Mouse (Mus musculus) lung, postnatal 0 days (tissue): Measurements from ENCODE around the gene Atrip. TPM values are rescaled to one million over a fixed set of nuclear protein-coding genes. Genes with fewer than 3 reads are reported as not detected.

Source experiments
- ATAC-seq: fragments of 200-750 bp; cut with Nextera tagmentation; 2 replicates; pipeline ENCODE4 v1.8.0; 2017; ENCODE audit warnings: moderate library complexity
- DNase-seq: peaks from one replicate; pipeline ENCODE4 v3.0.0-alpha.2; 2016; ENCODE audit warnings: low spot score
- H3K27ac ChIP-seq: fragments of 300-500 bp; sonication (generic); 2 replicates; pipeline ENCODE4 v1.5.1; 2014; ENCODE audit warnings: antibody characterized with exemption, mild to moderate bottlenecking, low read length, mixed read lengths
- H3K27me3 ChIP-seq: fragments of 300-500 bp; sonication (generic); replicated peaks from 2 replicates; pipeline ENCODE4 v1.6.1; 2014; ENCODE audit warnings: low read length, mixed read lengths; ENCODE audit not compliant: insufficient read depth
- H3K36me3 ChIP-seq: fragments of 300-500 bp; sonication (generic); 2 replicates; pipeline ENCODE4 v1.6.1; 2014; ENCODE audit warnings: low read length, mixed read lengths; ENCODE audit not compliant: insufficient read depth
- H3K4me1 ChIP-seq: fragments of 300-500 bp; sonication (generic); 2 replicates; pipeline ENCODE4 v1.6.1; 2014; ENCODE audit warnings: antibody characterized with exemption, low read depth, low read length, mixed read lengths; ENCODE audit not compliant: insufficient read depth
- H3K4me2 ChIP-seq: fragments of 300-500 bp; sonication (generic); replicated peaks from 2 replicates; pipeline ENCODE4 v1.6.1; 2014; ENCODE audit warnings: low read depth, mild to moderate bottlenecking, low read length, moderate library complexity, mixed read lengths
- H3K4me3 ChIP-seq: fragments of 300-500 bp; sonication (generic); 2 replicates; pipeline ENCODE4 v1.5.1; 2014; ENCODE audit warnings: low read depth, low read length
- H3K9ac ChIP-seq: fragments of 300-500 bp; sonication (generic); replicated peaks from 2 replicates; pipeline ENCODE4 v1.6.1; 2014; ENCODE audit warnings: low read depth, mild to moderate bottlenecking
- H3K9me3 ChIP-seq: fragments of 300-500 bp; sonication (generic); 2 replicates; pipeline ENCODE4 v1.6.1; 2016; ENCODE audit warnings: low read length, mixed read lengths
- CTCF ChIP-seq: IDR thresholded peaks from 2 replicates; pipeline ENCODE4 v1.5.1; 2016; ENCODE audit warnings: antibody characterized with exemption, mild to moderate bottlenecking
- EP300 ChIP-seq: IDR thresholded peaks from 2 replicates; pipeline ENCODE4 v1.6.1; 2016; ENCODE audit warnings: antibody characterized with exemption, mild to moderate bottlenecking, control low read depth
- WGBS: fragments of 180-500 bp; shearing (Covaris S2); extraction: QIAGEN DNeasy Blood & Tissue Kit; methylation state at CpG from one replicate; pipeline ENCODE4 v1.1.7; 2014; 5-methylcytosine and 5-hydroxymethylcytosine counted together
- polyA plus RNA-seq: library from polyadenylated mRNA; unstranded; fragments of >200 nt; fragmentation: Nextera tagmentation; extraction: Ambion mirVana; gene quantifications from 2 replicates; pipeline ENCODE4 v1.2.1, GENCODE M21; 2015

Atrip gene
- polyA plus RNA-seq, 1 experiment from 2014 or later: 11.4 TPM

- H3K4me3 ChIP-seq: no peak overlapping the region
- no peak overlapping the region for H3K27ac ChIP-seq
- WGBS: 68% methylated on average over 4 of the region's 4 CpGs
- TF ChIP-seq CTCF: no peak
- no peak for TF ChIP-seq EP300
- no peaks in the 10 kb centered on the region for H3K4me1 ChIP-seq
- H3K36me3 ChIP-seq: no peaks in the 10 kb centered on the region
- H3K9ac ChIP-seq: no peak overlapping the region
- ATAC-seq: no peak
- H3K27me3 ChIP-seq: no peaks in the 10 kb centered on the region
- no peak overlapping the region for H3K4me2 ChIP-seq
- no peaks in the 10 kb centered on the region for H3K9me3 ChIP-seq
- no peak for DNase-seq
These were observed 52.5 kb downstream of the Atrip start for GRCm38 (mm10) chr9:109021428-109021827.

- DNase-seq: no peak
These were observed 56.8 kb downstream of the Atrip start for GRCm38 (mm10) chr9:109016973-109017604.

GRCm38 (mm10) chr9:109015397-109015796, 58.5 kb downstream of the Atrip start:
- no peak for TF ChIP-seq CTCF
- TF ChIP-seq EP300: no peak
- WGBS: 48% methylated on average over 8 of the region's 8 CpGs
- Histone ChIP-seq H3K9ac (no peak overlapping the region), H3K27me3 (no peaks in the 10 kb centered on the region), H3K9me3 (no peaks in the 10 kb centered on the region), H3K4me3 (no peak overlapping the region), H3K4me1 (no peaks in the 10 kb centered on the region), H3K4me2 (no peak overlapping the region), H3K27ac (no peak overlapping the region), H3K36me3 (no peaks in the 10 kb centered on the region)
- ATAC-seq: no peak
- no peak for DNase-seq

More at GRCm38 (mm10) chr9:109016973-109017604, 56.8 kb downstream of the Atrip start:
- H3K4me2 ChIP-seq: no peak overlapping the region
- TF ChIP-seq EP300 (no peak), CTCF (no peak)
- H3K4me1 ChIP-seq: no peaks in the 10 kb centered on the region
- H3K36me3 ChIP-seq: no peaks in the 10 kb centered on the region
- peak; percentile 23; the same call in 1 of the 2 replicates for ATAC-seq
- no peak overlapping the region for H3K27ac ChIP-seq
- H3K9ac ChIP-seq: no peak overlapping the region
- no peaks in the 10 kb centered on the region for H3K9me3 ChIP-seq
- no peaks in the 10 kb centered on the region for H3K27me3 ChIP-seq
- no peak overlapping the region for H3K4me3 ChIP-seq
- 32% methylated on average over 11 of the region's 11 CpGs for WGBS

GRCm38 (mm10) chr9:109010316-109010690, 63.6 kb downstream of the Atrip start:
- ATAC-seq (no peak), DNase-seq (no peak)
- Histone ChIP-seq H3K27me3 (no peaks in the 10 kb centered on the region), H3K9ac (no peak overlapping the region), H3K27ac (no peak overlapping the region), H3K4me2 (no peak overlapping the region), H3K4me1 (no peaks in the 10 kb centered on the region), H3K9me3 (no peaks in the 10 kb centered on the region), H3K4me3 (no peak overlapping the region), H3K36me3 (0 out of 2 replicates have a peak, but pooled peaks cover 6% of the 10 kb centered on the region)
- WGBS: 85% methylated on average over 14 of the region's 14 CpGs
- TF ChIP-seq CTCF: no peak
- TF ChIP-seq EP300: no peak

DNA sequence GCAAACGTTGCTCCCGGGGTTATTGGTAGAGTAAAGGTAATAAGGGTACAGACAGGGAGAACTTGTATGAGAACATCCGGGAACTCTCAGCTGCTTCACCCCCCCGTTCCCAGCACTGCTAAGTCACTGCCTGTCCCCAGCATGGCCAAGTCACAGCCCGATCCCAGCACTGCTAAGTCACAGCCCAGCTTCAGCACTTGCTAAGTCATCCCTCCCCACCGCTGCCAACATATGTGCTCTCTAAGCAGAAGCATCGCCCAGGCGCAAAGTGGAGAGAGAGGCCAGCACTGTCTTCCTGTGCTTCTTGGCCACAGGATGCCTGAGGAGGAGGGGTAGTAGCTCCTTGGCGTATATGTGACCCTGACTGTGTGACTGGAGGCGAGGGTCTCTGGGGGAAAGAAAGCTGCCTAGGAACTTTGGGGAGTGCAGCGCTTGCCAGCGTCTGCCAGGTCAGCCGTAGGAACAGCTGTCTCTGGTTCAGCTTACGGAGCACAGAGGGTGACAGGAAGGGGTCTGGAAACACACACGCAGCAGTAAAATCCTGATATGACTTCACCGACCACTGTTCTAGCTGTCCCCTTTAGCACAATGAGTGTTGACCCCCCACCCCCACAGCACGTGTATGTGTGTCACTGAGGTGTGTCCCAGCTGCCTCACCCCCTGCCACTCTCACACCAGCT, 64.1 kb downstream of the Atrip start:
- no peaks in the 10 kb centered on the region for H3K4me1 ChIP-seq
- ATAC-seq (peak; percentile 65), DNase-seq (peak; percentile 43)
- no peak overlapping the region for H3K4me3 ChIP-seq
- H3K27me3 ChIP-seq: no peaks in the 10 kb centered on the region
- 41% methylated on average over 17 of the region's 17 CpGs for WGBS
- no peak overlapping the region for H3K27ac ChIP-seq
- H3K9me3 ChIP-seq: no peaks in the 10 kb centered on the region
- TF ChIP-seq EP300 (no peak), CTCF (no peak)
- H3K9ac ChIP-seq: no peak overlapping the region
- H3K4me2 ChIP-seq: no peak overlapping the region
- H3K36me3 ChIP-seq: 0 out of 2 replicates have a peak, but pooled peaks cover 6% of the 10 kb centered on the region

DNA sequence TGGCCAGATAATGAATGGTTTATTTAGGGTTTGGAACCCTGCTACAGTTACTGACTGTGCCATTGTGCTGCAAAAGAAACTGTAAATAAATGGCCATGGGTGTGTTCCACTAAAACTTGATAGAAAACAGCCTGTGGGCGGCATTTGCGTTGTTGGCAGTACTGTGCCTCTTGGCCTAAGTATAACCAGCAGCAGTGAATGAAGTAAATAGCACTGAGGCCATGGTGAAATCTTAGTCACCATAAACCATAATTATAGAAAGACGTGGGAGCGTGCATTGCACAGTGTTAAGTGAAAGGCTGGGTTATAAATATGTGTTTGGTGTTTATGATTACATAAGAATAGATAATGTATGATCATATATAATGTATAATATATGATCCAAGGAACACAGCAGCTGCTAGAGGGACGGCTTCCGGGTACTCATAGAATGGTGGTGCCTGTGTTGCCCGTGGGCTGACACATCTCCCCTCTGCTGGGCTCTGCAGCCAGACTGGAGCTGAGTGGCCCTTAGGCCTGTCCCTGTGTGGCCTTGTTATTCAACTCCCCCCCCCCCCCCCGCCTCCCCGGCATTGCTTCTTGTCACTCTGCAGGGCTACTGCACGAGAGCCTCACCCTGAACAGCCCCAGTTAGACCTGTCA, 64.8 kb downstream of the Atrip start:
- WGBS: 63% methylated on average over 9 of the region's 10 CpGs
- DNase-seq (no peak), ATAC-seq (peak; percentile 25; the same call in 1 of the 2 replicates)
- H3K9me3 ChIP-seq: no peaks in the 10 kb centered on the region
- no peak overlapping the region for H3K4me2 ChIP-seq
- H3K9ac ChIP-seq: no peak overlapping the region
- H3K27ac ChIP-seq: no peak overlapping the region
- no peaks in the 10 kb centered on the region for H3K27me3 ChIP-seq
- H3K4me1 ChIP-seq: no peaks in the 10 kb centered on the region
- no peak overlapping the region for H3K4me3 ChIP-seq
- TF ChIP-seq EP300 (no peak), CTCF (no peak)
- 0 out of 2 replicates have a peak, but pooled peaks cover 6% of the 10 kb centered on the region for H3K36me3 ChIP-seq
